Mouse (Mus musculus) limb, embryonic 11.5 days (tissue): ENCODE measurements around the gene Gpc6. TPM values are rescaled to one million over a fixed set of nuclear protein-coding genes. Genes with fewer than 3 reads are reported as not detected.

Experiments used
- ATAC-seq: fragments of 200-750 bp; cut with Nextera tagmentation; 2 replicates; pipeline ENCODE4 v1.8.0; 2017; ENCODE audit warnings: low read depth; ENCODE audit not compliant: insufficient number of reproducible peaks, low FRiP score, low TSS enrichment
- DNase-seq: peaks from one replicate; pipeline ENCODE4 v3.0.0-alpha.2; 2015; ENCODE audit warnings: low spot score
- H3K27ac ChIP-seq: fragments of 300-500 bp; sonication (generic); replicated peaks from 2 replicates; pipeline ENCODE4 v1.5.1; 2014; ENCODE audit warnings: low read depth, mild to moderate bottlenecking, low read length
- H3K27me3 ChIP-seq: fragments of 300-500 bp; sonication (generic); 2 replicates; pipeline ENCODE4 v1.6.1; 2014; ENCODE audit warnings: mild to moderate bottlenecking, low read length, mixed read lengths; ENCODE audit not compliant: control insufficient read depth, insufficient read depth
- H3K36me3 ChIP-seq: fragments of 300-500 bp; sonication (generic); 2 replicates; pipeline ENCODE4 v1.6.1; 2014; ENCODE audit warnings: mild to moderate bottlenecking, low read length, moderate library complexity, mixed read lengths; ENCODE audit not compliant: control insufficient read depth, insufficient read depth
- H3K4me1 ChIP-seq: fragments of 300-500 bp; sonication (generic); 2 replicates; pipeline ENCODE4 v1.6.1; 2014; ENCODE audit warnings: low read length, mixed read lengths; ENCODE audit not compliant: control insufficient read depth, insufficient read depth
- H3K4me2 ChIP-seq: fragments of 300-500 bp; sonication (generic); 2 replicates; pipeline ENCODE4 v1.6.1; 2014; ENCODE audit warnings: low read depth, mild to moderate bottlenecking, moderate library complexity; ENCODE audit not compliant: severe bottlenecking
- H3K4me3 ChIP-seq: fragments of 300-500 bp; sonication (generic); 2 replicates; pipeline ENCODE4 v1.5.1; 2014; ENCODE audit warnings: low read depth, low read length
- H3K9ac ChIP-seq: fragments of 300-500 bp; sonication (generic); 2 replicates; pipeline ENCODE4 v1.6.1; 2014; ENCODE audit warnings: mild to moderate bottlenecking, low read length
- H3K9me3 ChIP-seq: fragments of 300-500 bp; sonication (generic); 2 replicates; pipeline ENCODE4 v1.6.1; 2016; ENCODE audit warnings: low read length; ENCODE audit not compliant: control insufficient read depth
- WGBS: fragments of 180-500 bp; shearing (Covaris S2); extraction: QIAGEN DNeasy Blood & Tissue Kit; methylation state at CpG from one replicate; pipeline ENCODE4 v1.1.7; 2014; 5-methylcytosine and 5-hydroxymethylcytosine counted together
- polyA plus RNA-seq: library from polyadenylated mRNA; unstranded; fragments of >200 nt; fragmentation: Nextera tagmentation; extraction: Ambion mirVana; gene quantifications from 2 replicates; pipeline ENCODE4 v1.2.1, GENCODE M21; 2014

The Gpc6 gene
- polyA plus RNA-seq, 1 experiment from 2014 or later = 39.1 TPM

DNA sequence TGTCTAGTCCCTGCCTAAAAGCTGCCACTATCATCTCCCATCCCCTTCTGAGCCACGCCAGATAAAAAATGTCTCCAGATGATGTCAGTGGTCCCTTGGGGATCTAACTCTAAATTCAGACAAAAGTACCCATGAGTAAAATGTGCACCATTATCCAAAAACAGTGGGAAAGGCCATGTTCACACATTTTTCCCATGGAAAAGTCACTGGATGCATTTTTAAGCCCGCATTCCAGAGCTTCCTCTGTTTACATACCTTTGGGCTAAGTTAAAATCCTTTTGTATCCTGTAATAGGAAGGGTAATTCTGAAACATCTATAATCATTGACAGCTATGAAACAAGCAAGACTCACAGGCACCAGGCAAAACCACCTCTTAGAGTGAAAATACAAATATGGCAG, 589.7 kb downstream of the Gpc6 start:
- Histone ChIP-seq H3K27me3 (no peaks in the 10 kb centered on the region), H3K36me3 (no peaks in the 10 kb centered on the region), H3K9ac (no peak overlapping the region), H3K4me2 (no peak overlapping the region), H3K27ac (no peak overlapping the region), H3K4me3 (no peak overlapping the region), H3K9me3 (no peaks in the 10 kb centered on the region), H3K4me1 (no peaks in the 10 kb centered on the region)
- ATAC-seq = no peak
- WGBS = 79% methylated on average over 2 of the region's 2 CpGs
- no peak for DNase-seq

DNA sequence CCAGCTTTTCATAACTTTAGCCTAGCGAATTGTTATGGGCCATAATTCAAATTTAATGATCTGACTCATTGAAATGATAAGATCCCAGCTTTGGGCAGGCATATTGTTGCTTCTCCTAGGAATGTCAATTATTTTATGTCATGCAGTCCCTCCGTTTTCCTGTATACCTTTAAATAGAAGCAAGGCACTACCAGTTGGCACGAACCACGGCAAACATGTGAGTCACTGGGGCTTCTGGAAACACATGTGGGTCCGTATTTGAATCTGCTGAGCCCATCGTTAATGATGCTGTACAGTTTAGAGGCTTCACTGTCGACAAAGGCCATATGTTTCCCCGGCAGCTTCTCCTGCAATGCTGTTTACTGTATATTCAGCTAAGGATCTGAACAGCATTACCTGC, 594.5 kb downstream of the Gpc6 start:
- Histone ChIP-seq H3K4me1 (no peaks in the 10 kb centered on the region), H3K4me3 (no peak overlapping the region), H3K36me3 (no peaks in the 10 kb centered on the region), H3K4me2 (no peak overlapping the region), H3K27me3 (no peaks in the 10 kb centered on the region), H3K27ac (no peak overlapping the region), H3K9ac (no peak overlapping the region), H3K9me3 (no peaks in the 10 kb centered on the region)
- DNase-seq (no peak), ATAC-seq (no peak)
- 76% methylated on average over 8 of the region's 8 CpGs for WGBS

DNA sequence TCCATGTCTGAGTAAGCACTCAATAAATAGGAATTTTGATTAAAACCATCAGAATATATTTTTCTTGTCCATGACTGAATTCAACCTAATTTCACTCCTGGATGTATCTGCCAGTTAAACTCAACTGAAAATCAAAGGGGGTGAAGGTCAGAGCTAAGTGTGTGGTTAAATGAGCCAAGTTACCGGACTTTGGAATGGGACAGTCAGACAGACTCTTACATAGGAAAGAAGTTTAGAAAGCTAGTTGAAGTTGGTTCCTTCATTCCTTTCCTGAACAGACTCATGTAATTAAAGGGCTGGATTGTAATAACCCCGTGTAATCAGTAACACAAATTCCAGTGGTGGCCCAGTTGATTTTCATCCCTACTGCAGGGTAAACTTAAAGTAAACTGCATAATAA, 595.6 kb downstream of the Gpc6 start:
- Histone ChIP-seq H3K27ac (no peak overlapping the region), H3K36me3 (no peaks in the 10 kb centered on the region), H3K27me3 (no peaks in the 10 kb centered on the region), H3K4me1 (no peaks in the 10 kb centered on the region), H3K9me3 (no peaks in the 10 kb centered on the region), H3K9ac (no peak overlapping the region), H3K4me3 (no peak overlapping the region), H3K4me2 (no peak overlapping the region)
- 83% methylated on average over 2 of the region's 2 CpGs for WGBS
- no peak for DNase-seq
- ATAC-seq = no peak

DNA sequence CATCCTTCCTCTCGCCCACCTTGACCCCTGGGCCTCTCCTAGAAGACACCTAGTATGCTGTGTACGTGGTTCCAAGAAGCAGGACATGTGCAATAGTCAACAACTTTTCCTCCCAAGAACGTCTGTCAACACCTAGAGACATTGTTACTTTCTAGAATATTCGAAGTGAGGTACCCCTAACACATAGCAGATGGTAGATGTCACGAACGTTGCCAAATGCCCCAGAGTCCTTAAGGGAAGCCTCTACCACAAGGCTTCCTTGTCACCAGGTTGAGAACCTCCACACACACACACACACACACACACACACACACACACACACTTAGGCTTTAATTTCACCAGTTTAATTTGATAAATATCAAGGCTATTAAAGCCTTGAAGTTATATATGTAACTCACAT, 600.0 kb downstream of the Gpc6 start:
- no peaks in the 10 kb centered on the region for H3K27me3 ChIP-seq
- 73% methylated on average over 6 of the region's 6 CpGs for WGBS
- DNase-seq (no peak), ATAC-seq (no peak)
- H3K36me3 ChIP-seq = no peaks in the 10 kb centered on the region
- no peaks in the 10 kb centered on the region for H3K4me1 ChIP-seq
- no peaks in the 10 kb centered on the region for H3K9me3 ChIP-seq
- H3K9ac ChIP-seq = no peak overlapping the region
- H3K27ac ChIP-seq = no peak overlapping the region
- H3K4me2 ChIP-seq = no peak overlapping the region
- H3K4me3 ChIP-seq = no peak overlapping the region

DNA sequence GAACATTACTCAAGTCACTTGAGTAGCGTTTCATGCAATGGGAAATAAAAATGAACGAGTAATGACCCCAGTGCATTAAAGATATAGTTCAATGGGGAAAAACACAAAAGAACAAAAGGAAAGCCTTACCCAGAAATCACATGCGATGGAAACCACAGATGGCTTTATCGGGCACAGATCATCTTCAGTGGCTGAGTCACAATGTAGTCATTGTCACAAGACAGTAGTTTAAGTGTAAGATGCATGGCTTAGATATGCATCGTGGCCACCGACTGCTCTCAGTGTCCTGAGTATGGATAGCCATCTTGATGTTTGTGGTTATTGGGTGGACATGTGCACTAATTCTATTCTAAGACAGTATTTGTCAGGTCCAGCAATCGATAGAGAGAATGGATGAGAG, 601.9 kb downstream of the Gpc6 start:
- Histone ChIP-seq H3K4me3 (no peak overlapping the region), H3K4me2 (no peak overlapping the region), H3K4me1 (no peaks in the 10 kb centered on the region), H3K9me3 (no peaks in the 10 kb centered on the region), H3K27ac (no peak overlapping the region), H3K36me3 (no peaks in the 10 kb centered on the region), H3K27me3 (no peaks in the 10 kb centered on the region), H3K9ac (no peak overlapping the region)
- DNase-seq = no peak
- 94% methylated on average over 7 of the region's 7 CpGs for WGBS
- no peak for ATAC-seq

DNA sequence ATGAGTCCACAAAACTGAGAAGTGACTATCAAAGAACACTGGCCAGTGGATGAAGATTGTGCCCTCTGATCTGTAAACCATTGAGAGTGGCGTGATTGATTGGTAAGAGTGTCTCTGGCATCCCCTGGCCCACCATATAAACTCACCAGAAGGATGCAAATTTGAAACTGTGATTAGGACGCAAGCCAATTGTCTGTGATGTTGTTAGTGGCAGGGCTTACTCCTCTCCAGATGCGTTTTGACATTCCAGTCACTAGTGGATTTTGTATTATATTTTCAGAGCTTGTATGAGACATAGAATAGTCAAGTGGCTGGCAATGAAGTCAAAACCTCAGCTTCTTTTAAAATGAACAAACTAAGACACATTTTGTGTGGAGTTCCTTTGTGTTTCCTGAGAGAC, 604.3 kb downstream of the Gpc6 start:
- no peaks in the 10 kb centered on the region for H3K4me1 ChIP-seq
- DNase-seq = no peak
- WGBS = 76% methylated on average over 3 of the region's 3 CpGs
- H3K36me3 ChIP-seq = no peaks in the 10 kb centered on the region
- H3K9me3 ChIP-seq = no peaks in the 10 kb centered on the region
- H3K27ac ChIP-seq = no peak overlapping the region
- no peaks in the 10 kb centered on the region for H3K27me3 ChIP-seq
- no peak for ATAC-seq
- H3K9ac ChIP-seq = no peak overlapping the region
- no peak overlapping the region for H3K4me2 ChIP-seq
- H3K4me3 ChIP-seq = no peak overlapping the region

DNA sequence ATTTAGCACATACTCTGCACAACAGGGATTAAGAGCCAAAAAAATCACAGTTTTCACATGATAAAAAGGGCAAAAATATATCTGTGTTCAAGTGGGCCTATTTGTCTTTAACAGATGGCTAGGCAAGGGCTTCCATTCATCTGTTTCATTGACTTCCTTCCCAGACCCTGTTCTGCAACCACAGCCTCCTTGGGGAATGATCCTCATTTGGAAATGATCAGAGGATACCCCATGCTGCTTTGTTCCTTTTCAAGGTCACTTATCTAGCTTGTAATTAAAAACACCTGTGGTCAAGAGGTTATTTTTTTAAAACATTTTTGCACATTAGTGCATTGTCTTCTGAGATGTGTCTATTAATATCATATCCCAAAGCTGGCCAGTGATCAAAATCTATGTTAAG, 627.7 kb downstream of the Gpc6 start:
- no peaks in the 10 kb centered on the region for H3K9me3 ChIP-seq
- no peaks in the 10 kb centered on the region for H3K4me1 ChIP-seq
- ATAC-seq = no peak
- H3K36me3 ChIP-seq = no peaks in the 10 kb centered on the region
- no peak for DNase-seq
- no peak overlapping the region for H3K27ac ChIP-seq
- no peak overlapping the region for H3K9ac ChIP-seq
- H3K4me3 ChIP-seq = no peak overlapping the region
- H3K4me2 ChIP-seq = no peak overlapping the region
- no peaks in the 10 kb centered on the region for H3K27me3 ChIP-seq

DNA sequence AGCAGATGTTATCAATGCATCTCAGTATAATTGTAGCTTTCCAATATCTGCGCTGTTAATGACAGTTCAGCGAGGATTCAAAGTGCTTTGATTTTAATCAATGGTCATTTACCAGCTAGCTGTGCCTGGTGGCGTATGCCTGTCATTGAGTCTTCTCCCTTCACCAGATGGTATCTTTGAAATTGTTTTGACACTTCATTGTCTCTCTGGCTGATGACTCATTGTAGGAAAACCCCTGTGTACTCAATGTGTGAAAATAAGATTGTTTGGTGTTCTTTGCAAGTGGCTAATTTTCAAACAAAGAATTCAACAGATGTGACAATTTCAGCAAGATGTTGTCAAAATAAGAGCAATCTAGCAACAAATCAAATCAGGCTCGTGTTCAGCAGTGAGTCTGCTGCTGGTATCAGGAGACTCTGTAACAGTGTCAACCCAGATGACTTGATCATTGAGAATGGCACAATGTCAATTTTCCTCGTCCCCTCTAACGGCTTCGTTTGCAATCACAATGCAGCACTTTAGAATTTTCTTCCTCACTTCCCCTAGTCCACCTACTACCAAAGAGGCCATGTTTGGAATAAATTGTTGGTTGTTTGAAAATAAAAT, 631.7 kb downstream of the Gpc6 start:
- no peak for ATAC-seq
- WGBS = 84% methylated on average over 7 of the region's 7 CpGs

DNA sequence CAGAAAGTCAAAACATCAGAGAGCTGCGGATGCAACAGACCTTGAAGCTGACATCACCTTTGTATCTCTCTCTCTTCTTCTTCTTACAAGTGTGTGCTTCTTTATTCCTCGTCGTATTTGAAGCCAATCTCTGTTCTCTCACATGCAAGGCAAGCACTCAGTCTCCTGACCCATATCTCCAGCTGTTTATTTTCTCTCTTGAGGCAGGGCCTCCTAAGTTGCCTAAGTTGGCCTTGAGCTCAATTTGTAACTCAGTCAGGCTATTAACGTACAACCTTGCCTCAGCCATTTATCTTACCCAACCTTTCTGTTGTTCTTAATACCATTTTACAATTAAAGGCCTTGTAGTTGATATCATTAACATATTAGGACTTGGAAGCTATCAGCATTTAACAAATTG, 637.0 kb downstream of the Gpc6 start:
- no peak for DNase-seq
- no peak for ATAC-seq
- 92% methylated on average over 4 of the region's 4 CpGs for WGBS
- Histone ChIP-seq H3K36me3 (no peaks in the 10 kb centered on the region), H3K27me3 (no peaks in the 10 kb centered on the region), H3K27ac (no peak overlapping the region), H3K9me3 (no peaks in the 10 kb centered on the region), H3K4me3 (no peak overlapping the region), H3K4me1 (no peaks in the 10 kb centered on the region), H3K4me2 (no peak overlapping the region), H3K9ac (no peak overlapping the region)

More for the DNA sequence above, 631.7 kb downstream of the Gpc6 start:
- Histone ChIP-seq H3K9me3 (no peaks in the 10 kb centered on the region), H3K4me3 (no peak overlapping the region), H3K4me1 (no peaks in the 10 kb centered on the region), H3K27ac (no peak overlapping the region), H3K36me3 (no peaks in the 10 kb centered on the region), H3K4me2 (no peak overlapping the region), H3K9ac (no peak overlapping the region), H3K27me3 (no peaks in the 10 kb centered on the region)
- DNase-seq = no peak
